ENCODE assay signal across 10 mouse cellular contexts in genomic region chr2:32471681-32472061, GRCm38 (mm10). TPM values are rescaled to one million over a fixed set of nuclear protein-coding genes. Genes with fewer than 3 reads are reported as not detected.
A peak's percentile ranks its signal among the peaks of the same experiment; 100 is the strongest.
DNase-seq lines count a peak whose midpoint lies in the region; TF ChIP-seq lines count a peak whose summit lies in the region.
"Had no signal": no experiment of that assay in that cellular context is flagged by ENCODE, and none has a peak within 500 bp of the region (broad histone marks: within the 10 kb centered on the region; RNA-seq: fewer than 3 reads in every experiment).

No protein-coding gene starts in this region.

- intact Hi-C loops in gastrocnemius, adult 2 months (cut with DNase I) = no loop called here

- H3K4me3 ChIP-seq in gastrocnemius, adult 2 months = no peak overlapping the region
- H3K4me3 ChIP-seq: erythroblast, embryonic 14.5 days; heart, embryonic 13.5 days had no signal

- peak; percentile 48 for TF ChIP-seq CTCF in gastrocnemius, adult 2 months (IDR thresholded peaks at IDR 0.05)

- H3K27ac ChIP-seq in gastrocnemius, adult 2 months = no peak overlapping the region
- H3K27ac ChIP-seq: heart, embryonic 13.5 days had no signal

- peak; percentile 57 for DNase-seq in gastrocnemius, adult 2 months
- DNase-seq in gastrocnemius, postnatal 10 days = no peak
- peak; percentile 80 for DNase-seq in 3134 (ENCODE audit: extremely low read depth, insufficient read length, low spot score)
- peak; percentile 64 for DNase-seq in adrenal gland, postnatal 25 days
- peak; percentile 61 for DNase-seq in lung, postnatal 10 days
- no peak for DNase-seq in frontal cortex, adult 2 months (ENCODE audit: extremely low spot score in 1 of 2, low spot score in 1 of 2)
- DNase-seq in gastrocnemius, postnatal 25 days = no peak
- DNase-seq in cerebellum, postnatal 14 days = no peak

RNA-seq across cellular contexts. Expression of gene Slc25a25, which starts 20.4 kb away (rescaled TPM):
- total RNA-seq in gastrocnemius, adult 2 months (2021) = 100 to 1,000 TPM in 1 of 2 experiments, 10 to 100 TPM in 1; 45.3 to 211 TPM
- total RNA-seq in gastrocnemius, postnatal 10 days (2021) = 10 to 100 TPM; 16.1 to 31.1 TPM
- 16.4 and 28.0 TPM in 2 replicates for total RNA-seq in adrenal gland, postnatal 25 days (2021)
- polyA plus RNA-seq in frontal cortex, adult 2 months (2012; rRNA removed) = 44.3 and 49.9 TPM in 2 replicates
- 10 to 100 TPM; 19.2 to 68.3 TPM for total RNA-seq in gastrocnemius, postnatal 25 days (2021)

RNA-seq across cellular contexts. Expression of gene Naif1, which starts 21.4 kb away (rescaled TPM):
- 1 to 10 TPM; 2.2 to 2.3 TPM for total RNA-seq in gastrocnemius, adult 2 months (2021)
- total RNA-seq in gastrocnemius, postnatal 10 days (2021) = 1 to 10 TPM; 3.0 to 3.1 TPM
- 5.5 and 5.6 TPM in 2 replicates for total RNA-seq in adrenal gland, postnatal 25 days (2021)
- polyA plus RNA-seq in frontal cortex, adult 2 months (2012; rRNA removed) = 3.1 and 3.2 TPM in 2 replicates
- total RNA-seq in gastrocnemius, postnatal 25 days (2021) = 1 to 10 TPM; 1.6 to 2.0 TPM

Comparison
In these comparisons a context has a peak if more than half of its experiments do, and no peak if none do; other contexts are left out.
1. DNase-seq: peak in gastrocnemius, adult 2 months (single experiment), 3134 (single experiment), adrenal gland, postnatal 25 days (single experiment) and lung, postnatal 10 days (single experiment); none in gastrocnemius, postnatal 10 days (single experiment), frontal cortex, adult 2 months (0 of 2), gastrocnemius, postnatal 25 days (single experiment) and cerebellum, postnatal 14 days (0 of 2).